In genomic region chr3:102120947-102121346, GRCm38 (mm10) we compare ENCODE assay signal across 18 mouse cellular contexts. TPM values are rescaled to one million over a fixed set of nuclear protein-coding genes. Genes with fewer than 3 reads are reported as not detected.
A peak's percentile ranks its signal among the peaks of the same experiment; 100 is the strongest.
DNase-seq lines count a peak whose midpoint lies in the region; ATAC-seq and TF ChIP-seq lines count a peak whose summit lies in the region.
"Had no signal": no experiment of that assay in that cellular context is flagged by ENCODE, and none has a peak within 500 bp of the region (broad histone marks: within the 10 kb centered on the region; RNA-seq: fewer than 3 reads in every experiment).

No protein-coding gene starts in this region.

- H3K4me1 ChIP-seq in intestine, postnatal 0 days (replicated peaks; ENCODE audit: control insufficient read depth, insufficient read depth, low read length), result no peaks in the 10 kb centered on the region
- H3K4me1 ChIP-seq in intestine, embryonic 15.5 days (replicated peaks), result no peaks in the 10 kb centered on the region
- H3K4me1 ChIP-seq in liver, embryonic 16.5 days (ENCODE audit: control insufficient read depth, low read depth, low read length), result peaks cover 6% of the 10 kb centered on the region
- H3K4me1 ChIP-seq: embryonic facial prominence, embryonic 10.5 days; forebrain, embryonic 13.5 days had no signal

- no peaks in the 10 kb centered on the region for H3K36me3 ChIP-seq in intestine, postnatal 0 days (ENCODE audit: control insufficient read depth, insufficient read depth)
- H3K36me3 ChIP-seq in intestine, embryonic 15.5 days, result no peaks in the 10 kb centered on the region
- no peaks in the 10 kb centered on the region for H3K36me3 ChIP-seq in liver, embryonic 16.5 days (ENCODE audit: control insufficient read depth, insufficient read depth)
- H3K36me3 ChIP-seq: embryonic facial prominence, embryonic 10.5 days; neural tube, embryonic 12.5 days had no signal

- no peak overlapping the region for H3K4me3 ChIP-seq in intestine, postnatal 0 days (ENCODE audit: low read depth, low read length)
- H3K4me3 ChIP-seq in intestine, embryonic 15.5 days (replicated peaks), result no peak overlapping the region
- no peak overlapping the region for H3K4me3 ChIP-seq in liver, embryonic 16.5 days (ENCODE audit: low read depth, low read length)
- H3K4me3 ChIP-seq: embryonic facial prominence, embryonic 10.5 days; forebrain, embryonic 13.5 days; neural tube, embryonic 12.5 days had no signal

- H3K27ac ChIP-seq in intestine, postnatal 0 days (ENCODE audit: low read depth, low read length), result no peak overlapping the region
- no peak overlapping the region for H3K27ac ChIP-seq in intestine, embryonic 15.5 days
- no peak overlapping the region for H3K27ac ChIP-seq in liver, embryonic 16.5 days (ENCODE audit: low read length)
- H3K27ac ChIP-seq: embryonic facial prominence, embryonic 10.5 days; forebrain, embryonic 13.5 days; neural tube, embryonic 12.5 days had no signal

- no peaks in the 10 kb centered on the region for H3K9me3 ChIP-seq in intestine, postnatal 0 days (ENCODE audit: control insufficient read depth)
- H3K9me3 ChIP-seq in intestine, embryonic 15.5 days, result no peaks in the 10 kb centered on the region
- H3K9me3 ChIP-seq in liver, embryonic 16.5 days (replicated peaks; ENCODE audit: control insufficient read depth, low read length), result no peaks in the 10 kb centered on the region
- H3K9me3 ChIP-seq: embryonic facial prominence, embryonic 10.5 days; forebrain, embryonic 13.5 days; neural tube, embryonic 12.5 days had no signal

- no peaks in the 10 kb centered on the region for H3K27me3 ChIP-seq in intestine, postnatal 0 days (replicated peaks; ENCODE audit: control insufficient read depth, insufficient read depth, low read length)
- H3K27me3 ChIP-seq in intestine, embryonic 15.5 days (replicated peaks), result no peaks in the 10 kb centered on the region
- no peaks in the 10 kb centered on the region for H3K27me3 ChIP-seq in liver, embryonic 16.5 days (ENCODE audit: control insufficient read depth, insufficient read depth, low read depth, low read length)
- H3K27me3 ChIP-seq: forebrain, embryonic 13.5 days; neural tube, embryonic 12.5 days had no signal

- no peak for ATAC-seq in intestine, postnatal 0 days
- no peak for ATAC-seq in intestine, embryonic 15.5 days
- ATAC-seq in liver, embryonic 16.5 days (ENCODE audit: low read depth), result peak; percentile 89
- ATAC-seq: forebrain, embryonic 13.5 days had no signal

- no peak overlapping the region for H3K9ac ChIP-seq in intestine, postnatal 0 days (ENCODE audit: low read depth, low read length)
- no peak overlapping the region for H3K9ac ChIP-seq in intestine, embryonic 15.5 days
- no peak overlapping the region for H3K9ac ChIP-seq in liver, embryonic 16.5 days (ENCODE audit: low read depth, low read length)
- H3K9ac ChIP-seq: forebrain, embryonic 13.5 days; neural tube, embryonic 12.5 days had no signal

- H3K4me2 ChIP-seq in intestine, postnatal 0 days (replicated peaks; ENCODE audit: low read depth), result no peak overlapping the region
- no peak overlapping the region for H3K4me2 ChIP-seq in intestine, embryonic 15.5 days (replicated peaks)
- 0 out of 2 replicates have a peak overlapping the region, but pooled peaks have one; percentile 13 for H3K4me2 ChIP-seq in liver, embryonic 16.5 days (ENCODE audit: low read depth, low read length)
- H3K4me2 ChIP-seq: forebrain, embryonic 13.5 days; midbrain, embryonic 11.5 days; neural tube, embryonic 12.5 days had no signal

- peak; percentile 60 for DNase-seq in ES-CJ7 (ENCODE audit: low read depth, low spot score)
- peak; percentile 58 for DNase-seq in c-Kit-negative CD71-positive TER-119-positive erythroid progenitor cells, embryonic 14.5 days (ENCODE audit: low read depth, low spot score)
- no peak for DNase-seq in T-cell, adult 2 months (ENCODE audit: low spot score)
- DNase-seq in frontal cortex, adult 2 months (ENCODE audit: extremely low spot score in 1 of 2, low spot score in 1 of 2), result no peak
- DNase-seq: cerebellum, adult 8-10 months; gastrocnemius, postnatal 14 days; kidney, adult 2 months; lung, adult 2 months; lung, postnatal 4 days; right cerebral cortex, postnatal 4 days; thymus, postnatal 14 days had no signal

- TF ChIP-seq CTCF in intestine, postnatal 0 days (IDR thresholded peaks at IDR 0.05; ENCODE audit: low read depth), result peak; percentile 32

RNA-seq across cellular contexts. Expression of gene Casq2, which starts 34.7 kb away (rescaled TPM):
- polyA plus RNA-seq in intestine, postnatal 0 days (2015; fragmentation: Nextera tagmentation; extraction: Ambion mirVana), result 5.7 and 5.9 TPM in 2 replicates
- polyA plus RNA-seq in intestine, embryonic 15.5 days (2015; fragmentation: Nextera tagmentation; extraction: Ambion mirVana), result 1.5 and 1.7 TPM in 2 replicates
- polyA plus RNA-seq in liver, embryonic 16.5 days (2015; fragmentation: Nextera tagmentation; extraction: Ambion mirVana), result 4.2 and 7.8 TPM in 2 replicates
- 6.3 and 7.1 TPM in 2 replicates for polyA plus RNA-seq in frontal cortex, adult 2 months (2012; rRNA removed)
- polyA plus RNA-seq: midbrain, embryonic 11.5 days had no signal

Comparison
In these comparisons a context has a peak if more than half of its experiments do, and no peak if none do; other contexts are left out.
1. DNase-seq: peak in ES-CJ7 (single experiment) and c-Kit-negative CD71-positive TER-119-positive erythroid progenitor cells, embryonic 14.5 days (single experiment); none in T-cell, adult 2 months (single experiment) and frontal cortex, adult 2 months (0 of 2).